Mouse (Mus musculus) frontal cortex, postnatal 25 days (tissue): ENCODE results near the gene Itgb6.

ENCODE experiments used
- DNase-seq, 2 experiments: peaks; one replicate each; pipeline ENCODE4 v3.0.0; 2022; ENCODE audit warnings: low spot score in 2 of 2

The Itgb6 gene

GRCm38 (mm10) chr2:60674413-60674812, 48.0 kb downstream of the Itgb6 start:
- DNase-seq = no peak

- no peak for DNase-seq
These were observed 49.2 kb downstream of the Itgb6 start for GRCm38 (mm10) chr2:60672973-60673954.

- DNase-seq = no peak
These were observed 51.2 kb downstream of the Itgb6 start for GRCm38 (mm10) chr2:60671215-60671614.

GRCm38 (mm10) chr2:60663071-60663470, 59.4 kb downstream of the Itgb6 start:
- DNase-seq = no peak

- DNase-seq = no peak
These were observed 62.5 kb downstream of the Itgb6 start for GRCm38 (mm10) chr2:60659993-60660392.

GRCm38 (mm10) chr2:60658992-60659391, 63.5 kb downstream of the Itgb6 start:
- DNase-seq = no peak

GRCm38 (mm10) chr2:60654828-60655227, 67.6 kb downstream of the Itgb6 start:
- DNase-seq = no peak

- DNase-seq = no peak
These were observed 72.3 kb downstream of the Itgb6 start for GRCm38 (mm10) chr2:60650155-60650554.

- DNase-seq = no peak
These were observed 74.8 kb downstream of the Itgb6 start for GRCm38 (mm10) chr2:60647650-60648049.

- DNase-seq = no peak
These were observed 75.9 kb downstream of the Itgb6 start for GRCm38 (mm10) chr2:60646583-60646982.

- no peak for DNase-seq
These were observed 79.0 kb downstream of the Itgb6 start for GRCm38 (mm10) chr2:60643406-60643805.

GRCm38 (mm10) chr2:60642606-60643005, 79.8 kb downstream of the Itgb6 start:
- DNase-seq = no peak

- no peak for DNase-seq
These were observed 82.1 kb downstream of the Itgb6 start for GRCm38 (mm10) chr2:60640342-60640672.

GRCm38 (mm10) chr2:60639617-60640341, 82.7 kb downstream of the Itgb6 start:
- DNase-seq = no peak

- DNase-seq = no peak
These were observed 85.3 kb downstream of the Itgb6 start for GRCm38 (mm10) chr2:60636910-60637761.

GRCm38 (mm10) chr2:60636481-60636880, 86.0 kb downstream of the Itgb6 start:
- no peak for DNase-seq

GRCm38 (mm10) chr2:60636038-60636437, 86.4 kb downstream of the Itgb6 start:
- DNase-seq = no peak

- DNase-seq = no peak
These were observed 89.7 kb downstream of the Itgb6 start for GRCm38 (mm10) chr2:60632791-60633190.

GRCm38 (mm10) chr2:60630304-60630703, 92.1 kb downstream of the Itgb6 start:
- no peak for DNase-seq

- no peak for DNase-seq
These were observed 94.5 kb downstream of the Itgb6 start for GRCm38 (mm10) chr2:60627952-60628351.

GRCm38 (mm10) chr2:60627515-60627914, 94.9 kb downstream of the Itgb6 start:
- DNase-seq = no peak

- no peak for DNase-seq
These were observed 96.7 kb downstream of the Itgb6 start for GRCm38 (mm10) chr2:60625766-60626165.
